Mouse (Mus musculus): Measurements from ENCODE around the gene Ankrd31. TPM values are rescaled to one million over a fixed set of nuclear protein-coding genes. Genes with fewer than 3 reads are reported as not detected.

Gene Ankrd31
- polyA plus RNA-seq, 1 experiment from 2014 or later = not detected

GRCm38 (mm10) chr13:96925991-96926725 is 178.1 kb downstream of the Ankrd31 start:
- no peak for ATAC-seq (ENCODE audit: low FRiP score, low TSS enrichment)
- Histone ChIP-seq H3K4me3 (ENCODE audit: low read length) (peak overlapping the region; percentile 82; the same call in 1 of the 2 replicates), H3K9me3 (ENCODE audit: control insufficient read depth, low read length) (no peaks in the 10 kb centered on the region), H3K4me1 (ENCODE audit: control insufficient read depth, insufficient read depth, low read length) (peaks cover 9% of the 10 kb centered on the region), H3K27me3 (ENCODE audit: control insufficient read depth, insufficient read depth, low read length) (peaks cover 5% of the 10 kb centered on the region; the same call in 1 of the 2 replicates), H3K4me2 (replicated peaks; ENCODE audit: low read depth, low read length) (peak overlapping the region; percentile 100; the same call in 1 of the 2 replicates), H3K27ac (ENCODE audit: low read depth, low read length) (no peak overlapping the region), H3K36me3 (ENCODE audit: control insufficient read depth, insufficient read depth, low read length) (no peaks in the 10 kb centered on the region), H3K9ac (ENCODE audit: low read depth, low read length) (no peak overlapping the region)
- 42% methylated on average over 10 of the region's 10 CpGs for WGBS

GRCm38 (mm10) chr13:96927781-96928180 is 179.7 kb downstream of the Ankrd31 start:
- Histone ChIP-seq H3K4me1 (ENCODE audit: control insufficient read depth, insufficient read depth, low read length) (peaks cover 9% of the 10 kb centered on the region), H3K4me2 (replicated peaks; ENCODE audit: low read depth, low read length) (no peak overlapping the region), H3K36me3 (ENCODE audit: control insufficient read depth, insufficient read depth, low read length) (no peaks in the 10 kb centered on the region), H3K27ac (ENCODE audit: low read depth, low read length) (no peak overlapping the region), H3K9ac (ENCODE audit: low read depth, low read length) (no peak overlapping the region), H3K9me3 (ENCODE audit: control insufficient read depth, low read length) (no peaks in the 10 kb centered on the region), H3K27me3 (ENCODE audit: control insufficient read depth, insufficient read depth, low read length) (peaks cover 5% of the 10 kb centered on the region; the same call in 1 of the 2 replicates), H3K4me3 (ENCODE audit: low read length) (no peak overlapping the region)
- no peak for ATAC-seq (ENCODE audit: low FRiP score, low TSS enrichment)
- WGBS = 90% methylated on average over 1 of the region's 1 CpGs

- H3K4me3 ChIP-seq (ENCODE audit: low read length) = no peak overlapping the region
- no peak overlapping the region for H3K9ac ChIP-seq (ENCODE audit: low read depth, low read length)
- ATAC-seq (ENCODE audit: low FRiP score, low TSS enrichment) = peak; percentile 32; the same call in 1 of the 2 replicates
- no peak overlapping the region for H3K4me2 ChIP-seq (replicated peaks; ENCODE audit: low read depth, low read length)
- peaks cover 5% of the 10 kb centered on the region; the same call in 1 of the 2 replicates for H3K27me3 ChIP-seq (ENCODE audit: control insufficient read depth, insufficient read depth, low read length)
- no peaks in the 10 kb centered on the region for H3K9me3 ChIP-seq (ENCODE audit: control insufficient read depth, low read length)
- 31% methylated on average over 8 of the region's 8 CpGs for WGBS
- H3K27ac ChIP-seq (ENCODE audit: low read depth, low read length) = no peak overlapping the region
- H3K4me1 ChIP-seq (ENCODE audit: control insufficient read depth, insufficient read depth, low read length) = peaks cover 9% of the 10 kb centered on the region
- H3K36me3 ChIP-seq (ENCODE audit: control insufficient read depth, insufficient read depth, low read length) = no peaks in the 10 kb centered on the region
These were observed 180.5 kb downstream of the Ankrd31 start for GRCm38 (mm10) chr13:96928432-96929039.

- ATAC-seq (ENCODE audit: low FRiP score, low TSS enrichment) = no peak
- H3K4me2 ChIP-seq (replicated peaks; ENCODE audit: low read depth, low read length) = no peak overlapping the region
- 92% methylated on average over 5 of the region's 5 CpGs for WGBS
- H3K4me1 ChIP-seq (ENCODE audit: control insufficient read depth, insufficient read depth, low read length) = peaks cover 20% of the 10 kb centered on the region
- no peaks in the 10 kb centered on the region for H3K36me3 ChIP-seq (ENCODE audit: control insufficient read depth, insufficient read depth, low read length)
- no peaks in the 10 kb centered on the region for H3K9me3 ChIP-seq (ENCODE audit: control insufficient read depth, low read length)
- no peak overlapping the region for H3K4me3 ChIP-seq (ENCODE audit: low read length)
- no peak overlapping the region for H3K9ac ChIP-seq (ENCODE audit: low read depth, low read length)
- H3K27me3 ChIP-seq (ENCODE audit: control insufficient read depth, insufficient read depth, low read length) = no peaks in the 10 kb centered on the region
- H3K27ac ChIP-seq (ENCODE audit: low read depth, low read length) = no peak overlapping the region
These were observed 184.7 kb downstream of the Ankrd31 start for GRCm38 (mm10) chr13:96932745-96933144.

GRCm38 (mm10) chr13:96933367-96933766 is 185.3 kb downstream of the Ankrd31 start:
- Histone ChIP-seq H3K4me1 (ENCODE audit: control insufficient read depth, insufficient read depth, low read length) (peaks cover 20% of the 10 kb centered on the region), H3K9me3 (ENCODE audit: control insufficient read depth, low read length) (no peaks in the 10 kb centered on the region), H3K9ac (ENCODE audit: low read depth, low read length) (no peak overlapping the region), H3K27me3 (ENCODE audit: control insufficient read depth, insufficient read depth, low read length) (no peaks in the 10 kb centered on the region), H3K4me3 (ENCODE audit: low read length) (no peak overlapping the region), H3K36me3 (ENCODE audit: control insufficient read depth, insufficient read depth, low read length) (no peaks in the 10 kb centered on the region), H3K4me2 (replicated peaks; ENCODE audit: low read depth, low read length) (no peak overlapping the region), H3K27ac (ENCODE audit: low read depth, low read length) (no peak overlapping the region)
- no peak for ATAC-seq (ENCODE audit: low FRiP score, low TSS enrichment)
- 60% methylated on average over 8 of the region's 8 CpGs for WGBS

- H3K27me3 ChIP-seq (ENCODE audit: control insufficient read depth, insufficient read depth, low read length) = no peaks in the 10 kb centered on the region
- no peaks in the 10 kb centered on the region for H3K36me3 ChIP-seq (ENCODE audit: control insufficient read depth, insufficient read depth, low read length)
- 0 out of 2 replicates have a peak overlapping the region, but pooled peaks have one; percentile 27 for H3K27ac ChIP-seq (ENCODE audit: low read depth, low read length)
- peak; percentile 38; the same call in 1 of the 2 replicates for ATAC-seq (ENCODE audit: low FRiP score, low TSS enrichment)
- 21% methylated on average over 6 of the region's 6 CpGs for WGBS
- no peak overlapping the region for H3K9ac ChIP-seq (ENCODE audit: low read depth, low read length)
- H3K9me3 ChIP-seq (ENCODE audit: control insufficient read depth, low read length) = no peaks in the 10 kb centered on the region
- no peak overlapping the region for H3K4me3 ChIP-seq (ENCODE audit: low read length)
- H3K4me2 ChIP-seq (replicated peaks; ENCODE audit: low read depth, low read length) = no peak overlapping the region
- H3K4me1 ChIP-seq (ENCODE audit: control insufficient read depth, insufficient read depth, low read length) = peaks cover 15% of the 10 kb centered on the region
These were observed 188.2 kb downstream of the Ankrd31 start for GRCm38 (mm10) chr13:96936173-96936777.

GRCm38 (mm10) chr13:96937059-96937558 is 189.0 kb downstream of the Ankrd31 start:
- H3K9me3 ChIP-seq (ENCODE audit: control insufficient read depth, low read length) = no peaks in the 10 kb centered on the region
- H3K36me3 ChIP-seq (ENCODE audit: control insufficient read depth, insufficient read depth, low read length) = no peaks in the 10 kb centered on the region
- H3K4me2 ChIP-seq (replicated peaks; ENCODE audit: low read depth, low read length) = no peak overlapping the region
- 0 out of 2 replicates have a peak, but pooled peaks have one; percentile 10 for ATAC-seq (ENCODE audit: low FRiP score, low TSS enrichment)
- no peaks in the 10 kb centered on the region for H3K27me3 ChIP-seq (ENCODE audit: control insufficient read depth, insufficient read depth, low read length)
- peaks cover 15% of the 10 kb centered on the region for H3K4me1 ChIP-seq (ENCODE audit: control insufficient read depth, insufficient read depth, low read length)
- H3K9ac ChIP-seq (ENCODE audit: low read depth, low read length) = no peak overlapping the region
- 64% methylated on average over 10 of the region's 10 CpGs for WGBS
- no peak overlapping the region for H3K4me3 ChIP-seq (ENCODE audit: low read length)
- H3K27ac ChIP-seq (ENCODE audit: low read depth, low read length) = peak overlapping the region; percentile 27; the same call in 1 of the 2 replicates

GRCm38 (mm10) chr13:96939680-96940079 is 191.6 kb downstream of the Ankrd31 start:
- Histone ChIP-seq H3K4me3 (ENCODE audit: low read length) (no peak overlapping the region), H3K4me1 (ENCODE audit: control insufficient read depth, insufficient read depth, low read length) (peaks cover 15% of the 10 kb centered on the region), H3K9ac (ENCODE audit: low read depth, low read length) (no peak overlapping the region), H3K4me2 (replicated peaks; ENCODE audit: low read depth, low read length) (no peak overlapping the region), H3K9me3 (ENCODE audit: control insufficient read depth, low read length) (no peaks in the 10 kb centered on the region), H3K27me3 (ENCODE audit: control insufficient read depth, insufficient read depth, low read length) (no peaks in the 10 kb centered on the region), H3K36me3 (ENCODE audit: control insufficient read depth, insufficient read depth, low read length) (no peaks in the 10 kb centered on the region), H3K27ac (ENCODE audit: low read depth, low read length) (no peak overlapping the region)
- WGBS = 53% methylated on average over 10 of the region's 10 CpGs
- peak; percentile 68 for ATAC-seq (ENCODE audit: low FRiP score, low TSS enrichment)
